Mouse (Mus musculus) urinary bladder, postnatal 14 days (tissue): Measurements from ENCODE around the gene Nae1.
A peak's percentile ranks its signal among the peaks of the same experiment; 100 is the strongest.
"Not testable (repeated sequence)": the region's sequence is repeated elsewhere in the genome, so short reads cannot be mapped to it uniquely, and the experiment has no call there.

ENCODE experiments used
- DNase-seq: peaks from one replicate; pipeline ENCODE4 v3.0.0; 2021; ENCODE audit warnings: low spot score

Nae1 gene

DNA sequence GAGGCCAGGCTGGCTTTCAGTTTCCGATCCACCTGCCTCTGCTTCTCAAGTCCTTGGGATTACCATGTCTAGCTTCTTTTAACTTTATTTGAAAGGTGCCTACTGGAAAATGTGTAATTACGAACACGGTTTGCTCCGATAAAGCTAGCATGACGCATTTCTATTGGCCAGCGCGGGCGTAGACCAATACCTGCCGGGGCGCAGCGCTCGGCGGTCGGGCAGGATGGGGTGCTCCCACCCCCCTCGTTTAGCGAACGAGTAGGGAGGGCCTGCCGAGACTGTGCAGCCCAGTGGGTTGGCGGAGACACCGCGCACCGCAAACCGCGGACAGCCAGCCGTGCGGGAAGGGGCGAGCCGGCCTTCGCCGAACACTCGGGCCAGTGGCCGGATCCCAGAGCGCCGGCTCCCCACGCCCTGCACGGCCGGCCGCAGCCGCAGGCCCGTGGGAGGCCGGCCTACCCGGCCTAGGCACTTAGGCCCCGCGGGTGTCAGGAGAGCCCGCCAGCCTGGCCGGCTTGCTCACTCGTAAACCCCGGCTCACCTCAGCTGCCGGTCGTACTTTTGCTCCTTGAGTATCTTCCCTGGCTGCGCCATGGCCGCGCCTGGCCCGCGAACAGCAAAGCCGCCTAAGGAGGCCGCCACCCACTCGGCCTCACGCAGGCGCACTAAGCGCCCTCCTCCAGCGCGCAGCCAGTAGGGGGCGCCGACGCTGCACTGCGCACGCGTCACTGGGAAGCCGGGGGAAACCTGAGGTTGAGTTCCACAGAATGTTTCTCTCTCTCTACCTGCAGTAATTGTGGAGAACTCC lies at the start of gene Nae1, which contains the start of gene Car7:
Gene Nae1, minus strand, starts transcription at position 667 of the 808 bp plus-strand sequence.
Gene Car7, plus strand, starts transcription at position 719 of the 808 bp plus-strand sequence.
- DNase-seq, result peak; percentile 92

- DNase-seq, result not testable (repeated sequence)
These were observed 43.2 kb upstream of the Nae1 start for GRCm38 (mm10) chr8:104577606-104578005.

DNA sequence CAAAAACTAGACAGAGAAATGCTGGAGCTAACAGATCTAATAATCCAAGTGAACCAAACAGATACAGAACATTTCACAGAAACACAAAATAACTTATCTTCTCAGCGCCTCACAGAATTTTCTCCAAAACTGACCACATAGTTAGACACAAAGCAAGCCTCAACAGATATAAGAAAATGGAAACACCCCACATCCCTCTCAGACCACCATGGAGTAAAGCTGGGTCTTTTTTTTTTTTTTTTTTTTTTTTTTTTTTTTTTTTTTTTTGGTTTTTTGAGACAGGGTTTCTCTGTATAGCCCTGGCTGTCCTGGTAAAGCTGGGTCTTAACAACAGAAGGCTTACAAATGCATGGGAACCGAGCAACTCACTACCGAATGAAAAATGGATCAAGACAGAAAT lies 42.4 kb upstream of the Nae1 start:
- no peak for DNase-seq

DNA sequence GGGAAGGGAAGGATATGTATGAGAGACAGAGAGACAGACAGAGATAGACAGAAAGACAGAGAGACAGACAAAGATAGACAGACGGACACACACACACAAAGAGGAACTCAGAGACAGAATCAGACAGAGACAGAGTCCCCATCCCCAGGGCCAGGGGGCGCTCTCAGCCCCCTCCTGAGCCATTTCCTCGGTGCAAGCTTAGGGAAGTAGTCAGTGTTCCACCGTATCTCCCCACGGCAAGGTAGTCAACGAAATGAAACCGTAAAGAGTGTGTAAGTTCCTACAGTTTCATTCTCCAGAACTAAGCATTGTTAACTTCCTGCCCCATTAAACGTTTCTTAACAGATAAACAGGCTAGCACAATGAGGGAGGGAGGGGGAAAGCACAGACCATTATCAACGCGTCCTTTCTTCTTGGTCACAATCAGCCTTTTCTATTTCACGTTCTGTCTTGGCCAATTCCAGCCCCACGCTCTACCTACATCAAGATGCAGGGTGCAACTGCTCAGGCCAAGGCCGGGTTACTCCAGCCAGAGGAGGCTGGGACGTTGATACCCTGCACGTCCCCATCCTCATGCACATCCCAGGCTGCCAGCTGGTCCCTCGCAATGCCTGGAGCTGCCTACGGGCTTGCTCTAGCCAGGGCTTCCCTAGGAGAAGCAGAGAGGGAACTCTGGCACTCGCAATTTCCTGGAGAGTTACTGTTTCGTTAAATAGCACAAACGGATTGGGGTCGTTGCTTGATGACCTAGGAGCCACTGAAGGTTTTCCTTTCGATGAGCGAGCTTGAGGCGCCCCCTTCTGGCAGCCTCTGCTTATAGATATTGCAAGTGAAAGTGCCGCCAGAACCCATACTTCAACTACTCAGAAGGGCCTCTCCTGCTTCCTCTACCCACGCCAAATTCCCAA lies 36.3 kb upstream of the Nae1 start:
- DNase-seq, result peak; percentile 85

- DNase-seq, result peak; percentile 38
These were observed 35.1 kb upstream of the Nae1 start for GRCm38 (mm10) chr8:104569559-104569958.

- no peak for DNase-seq
These were observed 31.0 kb upstream of the Nae1 start for GRCm38 (mm10) chr8:104565457-104565798.

DNA sequence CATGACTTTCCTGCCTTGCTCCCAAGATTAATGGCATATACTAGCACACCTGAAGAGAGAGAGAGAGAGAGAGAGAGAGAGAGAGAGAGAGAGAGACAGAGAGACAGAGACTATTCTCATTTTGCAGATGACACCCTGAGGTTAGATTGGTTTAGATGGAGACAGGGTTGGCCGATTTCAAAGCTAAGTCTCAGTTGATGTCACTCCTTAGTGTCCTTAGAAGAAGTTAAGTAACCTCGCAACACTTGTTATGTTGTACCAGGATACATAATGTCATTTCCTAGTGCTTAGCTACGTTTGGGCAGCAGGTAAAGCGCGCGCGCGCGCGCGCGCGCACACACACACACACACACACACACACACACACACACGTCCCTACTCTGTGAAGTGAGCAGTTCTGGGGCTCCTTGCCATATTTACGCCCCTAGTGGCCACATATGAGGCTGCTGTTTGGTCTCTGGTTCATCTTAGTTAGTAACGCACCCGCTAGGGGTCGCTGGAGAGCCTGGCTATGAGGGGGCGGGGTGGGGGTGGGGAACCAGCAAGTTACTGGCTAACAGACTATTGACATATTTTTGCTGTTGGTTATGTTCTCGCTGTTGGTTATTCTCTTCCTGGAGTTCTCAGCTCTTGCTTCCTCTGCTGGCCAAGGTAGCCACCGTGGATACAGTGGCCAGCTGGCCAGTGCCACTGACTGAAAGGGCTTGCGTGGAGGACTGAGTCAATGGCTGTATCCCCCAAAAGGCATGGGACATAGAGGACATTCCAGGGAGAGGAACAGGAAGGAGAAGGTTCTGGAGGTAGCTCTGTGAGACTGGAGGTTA lies 30.4 kb upstream of the Nae1 start:
- DNase-seq, result peak; percentile 88

DNA sequence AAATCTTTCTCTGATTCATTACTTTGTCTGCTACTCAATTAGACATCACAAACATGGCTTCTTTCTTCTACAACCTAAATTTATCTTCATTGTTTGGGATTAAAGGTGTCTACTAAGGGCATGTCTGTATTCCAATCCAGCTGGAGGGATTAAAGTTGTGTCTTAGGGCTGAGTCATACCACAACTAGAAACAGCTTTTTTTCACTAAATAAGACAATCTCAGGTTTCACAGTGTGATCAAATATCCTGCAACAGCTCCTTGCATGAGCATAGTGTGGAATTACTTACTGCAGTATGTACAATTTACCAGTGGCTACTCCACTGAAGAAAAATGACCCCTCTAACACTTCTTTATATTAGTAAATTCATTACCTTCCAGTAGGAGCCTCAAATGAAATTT lies 26.3 kb upstream of the Nae1 start:
- no peak for DNase-seq

DNA sequence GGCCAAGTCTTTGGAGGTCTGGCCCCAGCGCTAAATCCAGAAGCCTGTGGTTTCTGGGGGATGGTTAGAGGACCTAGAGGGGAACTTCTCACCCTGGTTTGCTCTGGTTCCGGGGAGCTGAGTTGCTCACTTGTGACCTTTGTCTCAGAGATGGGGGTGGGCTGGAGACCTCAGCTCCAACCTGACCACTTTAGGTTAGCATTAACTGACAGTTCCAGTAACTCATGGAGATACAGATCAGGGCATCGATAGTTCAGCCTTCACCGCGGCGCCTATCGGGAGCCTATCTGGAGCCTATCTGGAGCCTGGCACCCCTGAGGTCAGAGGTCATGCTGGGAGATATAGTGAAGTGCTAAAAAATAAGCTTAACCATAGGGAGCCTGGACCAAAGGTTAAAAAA lies 22.8 kb upstream of the Nae1 start:
- DNase-seq, result no peak

- no peak for DNase-seq
These were observed 20.8 kb upstream of the Nae1 start for GRCm38 (mm10) chr8:104555191-104555590.

- DNase-seq, result no peak
These were observed 9.1 kb upstream of the Nae1 start for GRCm38 (mm10) chr8:104543440-104544045.

GRCm38 (mm10) chr8:104542160-104542559 lies 7.7 kb upstream of the Nae1 start:
- DNase-seq, result no peak

- DNase-seq, result no peak
These were observed 7.1 kb upstream of the Nae1 start for GRCm38 (mm10) chr8:104541515-104541880.

- no peak for DNase-seq
These were observed 6.5 kb upstream of the Nae1 start for GRCm38 (mm10) chr8:104540710-104541514.

DNA sequence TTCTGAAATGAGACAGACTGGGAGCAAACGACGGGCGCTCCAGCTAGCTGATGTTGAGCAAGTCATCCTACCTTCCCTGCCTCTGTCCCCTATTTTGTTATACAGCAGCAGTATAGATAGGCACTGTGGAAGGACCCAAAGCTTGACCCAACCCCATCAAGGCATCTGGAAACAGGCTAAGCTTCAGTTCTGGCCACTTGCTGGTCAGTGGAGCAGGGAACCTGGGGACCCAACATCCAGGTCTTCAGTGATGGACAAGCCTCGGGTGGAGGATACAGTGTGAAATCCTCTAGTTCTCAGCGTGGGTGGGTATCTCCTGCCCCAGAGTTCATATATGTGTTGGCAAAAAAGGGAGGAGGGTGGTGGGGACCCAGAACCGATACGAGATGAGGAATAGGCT lies 5.8 kb upstream of the Nae1 start:
- no peak for DNase-seq

GRCm38 (mm10) chr8:104539566-104539965 lies 5.1 kb upstream of the Nae1 start:
- DNase-seq, result no peak

DNA sequence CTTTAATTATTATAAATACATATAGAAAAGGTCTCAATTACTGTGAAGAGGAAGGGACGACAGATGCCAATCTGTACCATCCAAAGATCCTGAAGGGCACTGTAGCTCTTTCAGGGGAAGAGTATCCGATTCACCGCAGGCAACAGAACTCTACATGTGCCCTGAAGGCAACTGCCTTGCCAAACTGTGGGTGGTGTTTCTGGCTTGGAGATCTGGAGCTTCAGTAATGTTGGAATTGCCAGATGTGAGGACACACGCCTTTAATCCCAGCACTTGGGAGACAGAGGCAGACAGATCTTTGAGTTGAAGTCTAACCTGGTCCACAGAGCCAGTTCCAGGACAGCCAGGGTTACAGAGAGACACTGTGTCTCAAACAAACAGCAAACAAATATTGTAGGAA lies 4.5 kb upstream of the Nae1 start:
- no peak for DNase-seq

DNA sequence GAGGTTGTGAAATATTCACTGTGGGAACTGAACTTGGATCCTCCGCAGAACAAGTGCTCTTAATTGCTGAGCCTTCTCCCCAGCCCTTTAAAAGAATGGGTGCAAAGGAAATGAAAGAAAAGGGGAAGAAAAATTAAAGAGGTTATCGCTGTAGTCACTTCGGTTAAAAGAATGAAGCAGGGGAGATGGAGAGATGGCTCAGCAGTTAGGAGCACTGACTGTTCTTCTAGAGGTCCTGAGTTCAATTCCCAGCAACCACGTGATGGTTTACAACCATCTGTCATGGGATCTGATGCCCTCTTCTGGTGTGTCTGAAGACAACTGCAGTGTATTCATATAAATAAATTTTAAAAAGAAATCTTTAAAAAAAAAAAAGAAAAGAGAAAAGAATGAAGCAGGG lies 1.6 kb upstream of the Nae1 start:
- no peak for DNase-seq

DNA sequence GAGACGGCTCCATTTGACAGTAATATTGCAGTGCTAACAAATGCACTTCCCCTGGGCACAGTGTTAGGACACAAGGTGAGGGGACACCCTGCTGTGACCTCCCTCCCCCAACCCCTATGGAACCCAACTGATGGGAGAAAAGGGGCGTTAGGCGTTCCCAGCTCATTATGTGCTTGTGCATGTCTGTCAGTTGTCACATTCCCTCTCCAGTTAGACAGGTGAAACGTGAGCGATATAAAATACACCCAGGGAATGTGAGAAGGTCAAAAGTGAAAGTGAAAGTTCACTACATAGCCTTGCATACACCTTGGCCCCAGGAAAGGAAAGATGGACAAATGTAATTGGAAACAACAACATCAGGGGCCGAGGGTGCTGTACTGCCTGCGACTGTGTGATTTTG lies 941 bp upstream of the Nae1 start:
- no peak for DNase-seq

DNA sequence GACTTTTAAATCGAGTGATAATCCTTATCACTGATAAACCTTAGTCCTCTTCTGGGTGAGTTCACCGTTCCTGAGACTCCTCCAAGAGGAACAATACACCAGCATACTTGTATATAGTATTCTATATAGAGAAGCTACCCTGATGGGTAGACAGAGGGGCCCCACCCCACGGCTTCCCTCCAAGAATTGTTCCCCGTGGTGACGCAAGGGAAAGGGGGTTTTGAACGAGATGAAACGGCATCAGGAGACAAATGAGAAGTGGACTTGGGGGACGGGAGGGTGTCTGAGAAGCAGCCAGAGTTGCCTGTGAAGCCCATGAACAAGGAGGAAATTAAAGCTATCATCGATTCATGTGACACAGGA lies 323 bp upstream of the Nae1 start:
- no peak for DNase-seq

GRCm38 (mm10) chr8:104533551-104533950 lies 886 bp downstream of the Nae1 start:
- no peak for DNase-seq
